Mouse (Mus musculus): Measurements from ENCODE around the gene Tpst2.

The Tpst2 gene

GRCm38 (mm10) chr5:112280863-112281660 is 4.6 kb downstream of the Tpst2 start:
- in situ Hi-C loops (cut with MseI, MboI): no loop called here

- in situ Hi-C loops (cut with MseI, MboI): no loop called here
Measured at GRCm38 (mm10) chr5:112281676-112282075, 5.2 kb downstream of the Tpst2 start.

- in situ Hi-C loops (cut with MseI, MboI): no loop called here
Measured at GRCm38 (mm10) chr5:112282123-112282779, 5.8 kb downstream of the Tpst2 start.

GRCm38 (mm10) chr5:112282780-112283482 is 6.4 kb downstream of the Tpst2 start:
- in situ Hi-C loops (cut with MseI, MboI): no loop called here

DNA sequence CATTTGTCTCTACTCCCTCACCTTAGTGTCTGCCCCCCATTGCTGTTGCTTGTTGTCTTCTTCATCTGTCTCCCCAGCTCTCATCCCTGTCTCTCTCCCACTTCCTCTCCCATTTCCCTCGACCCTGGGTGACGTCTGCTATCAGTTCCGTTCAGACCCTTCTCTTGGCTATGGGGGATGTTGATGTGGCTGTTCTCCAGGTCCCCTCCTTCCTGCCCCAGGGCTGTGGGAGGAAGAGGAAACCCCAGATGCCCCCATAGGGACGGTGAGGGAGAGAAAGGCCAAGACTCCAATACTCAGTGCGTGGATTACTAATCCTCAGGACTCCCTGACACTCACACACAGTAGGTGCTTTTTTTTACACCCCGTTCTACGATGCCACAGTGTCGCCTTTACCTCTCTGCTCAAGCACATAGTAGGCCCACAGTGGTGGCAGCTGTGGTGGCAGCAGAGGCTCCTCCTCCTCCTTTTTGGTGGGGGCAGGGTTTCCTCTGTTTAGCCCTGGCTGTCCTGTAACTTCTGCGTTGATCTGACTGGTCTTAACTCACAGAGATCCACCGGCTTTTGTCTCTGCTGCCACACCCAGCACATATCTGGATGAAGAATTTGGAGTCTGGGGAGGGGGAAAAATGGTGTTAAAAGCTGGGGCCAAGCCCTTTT is 7.2 kb downstream of the Tpst2 start:
- in situ Hi-C loops (cut with MseI, MboI): no loop called here

DNA sequence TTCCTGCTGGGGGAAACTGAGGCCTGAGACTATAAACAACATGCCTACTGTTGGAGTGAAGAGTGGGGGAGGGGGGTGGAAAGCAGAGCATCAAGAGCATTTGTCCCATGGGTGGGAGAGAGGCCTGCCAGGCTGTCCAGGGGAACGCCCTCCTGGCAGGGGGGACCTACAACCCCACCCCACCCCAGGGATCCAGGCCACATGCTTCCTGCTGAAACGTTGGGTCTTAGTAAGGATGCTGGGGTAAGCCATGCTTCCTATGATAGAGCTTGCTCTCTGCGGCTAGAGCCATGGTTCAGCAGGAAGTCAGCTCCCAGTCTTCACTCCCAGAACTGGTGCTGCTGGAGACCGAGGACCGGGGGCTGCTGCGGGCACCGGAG is 7.7 kb downstream of the Tpst2 start:
- in situ Hi-C loops (cut with MseI, MboI): no loop called here

- in situ Hi-C loops (cut with MseI, MboI): no loop called here
Measured at GRCm38 (mm10) chr5:112285548-112286085, 9.1 kb downstream of the Tpst2 start.

DNA sequence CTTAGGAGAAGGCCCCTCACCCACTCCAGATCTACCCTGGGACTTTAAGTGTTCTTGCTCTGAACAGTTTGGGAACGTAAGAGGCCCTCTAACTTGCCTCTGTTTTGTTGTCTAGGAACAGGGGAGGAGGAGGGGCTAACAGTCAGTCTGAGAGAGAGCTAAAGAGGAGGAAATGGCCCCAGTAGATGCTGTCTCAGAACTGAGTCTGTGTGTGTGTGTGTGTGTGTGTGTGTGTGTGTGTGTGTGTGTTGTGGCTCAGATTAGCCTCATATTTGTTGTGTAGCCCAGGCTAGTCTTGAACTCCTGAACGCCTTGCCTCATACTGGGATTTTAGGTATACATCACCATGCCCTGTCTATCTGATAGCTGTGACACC is 10.1 kb downstream of the Tpst2 start:
- in situ Hi-C loops (cut with MseI, MboI): no loop called here

DNA sequence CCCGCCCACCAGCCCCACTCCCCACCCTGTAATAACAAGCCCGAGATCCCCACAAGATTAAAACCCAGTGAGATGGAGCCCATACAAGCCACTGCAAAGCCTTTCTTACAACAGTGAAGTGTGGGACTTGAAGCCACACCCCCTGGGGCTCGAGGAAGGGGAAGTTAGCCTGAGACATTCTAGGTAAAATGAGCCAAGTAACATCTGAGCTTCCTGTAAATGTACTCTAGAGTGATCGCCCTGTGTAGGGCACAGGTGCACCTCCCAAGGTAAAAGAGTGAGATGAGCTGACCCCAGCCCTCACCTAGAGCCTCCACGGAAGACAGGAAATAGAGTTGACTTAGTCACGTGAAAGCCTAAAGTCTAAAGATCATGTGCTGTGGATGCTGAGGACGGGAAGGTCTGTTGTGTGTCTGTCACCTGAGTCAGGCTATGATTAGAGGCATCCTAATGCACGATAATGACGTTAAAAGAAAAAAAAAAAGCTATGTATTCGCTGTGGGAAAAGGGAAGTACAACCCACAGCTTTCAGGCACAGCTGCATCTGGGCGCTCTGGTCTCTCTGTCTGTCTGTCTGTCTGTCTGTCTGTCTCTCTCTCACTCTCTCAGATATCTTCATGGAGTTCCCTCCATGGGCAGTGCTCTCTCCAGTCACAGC is 10.6 kb downstream of the Tpst2 start:
- in situ Hi-C loops (cut with MseI, MboI): no loop called here

DNA sequence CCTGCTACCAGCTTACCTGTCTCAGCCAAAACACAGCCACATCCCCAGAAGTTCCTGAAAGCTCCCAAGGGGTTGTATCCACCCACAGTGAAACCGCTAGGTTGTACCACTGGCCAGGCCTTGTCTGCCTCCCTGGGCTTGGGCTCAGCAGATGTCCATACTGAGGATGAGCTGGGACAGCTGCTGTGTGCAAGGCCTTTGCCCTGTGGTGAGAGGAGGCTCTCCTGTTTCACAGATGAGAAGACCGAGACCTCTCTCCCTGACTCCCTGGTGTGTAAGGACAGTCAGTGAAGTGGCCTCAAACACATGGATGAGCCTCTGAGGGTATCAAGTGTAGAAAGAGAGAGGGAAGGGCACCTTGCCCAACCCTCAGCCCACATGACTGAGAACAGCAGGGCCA is 11.2 kb downstream of the Tpst2 start:
- in situ Hi-C loops (cut with MseI, MboI): no loop called here

- in situ Hi-C loops (cut with MseI, MboI): no loop called here
Measured at GRCm38 (mm10) chr5:112288193-112289141, 12.0 kb downstream of the Tpst2 start.

DNA sequence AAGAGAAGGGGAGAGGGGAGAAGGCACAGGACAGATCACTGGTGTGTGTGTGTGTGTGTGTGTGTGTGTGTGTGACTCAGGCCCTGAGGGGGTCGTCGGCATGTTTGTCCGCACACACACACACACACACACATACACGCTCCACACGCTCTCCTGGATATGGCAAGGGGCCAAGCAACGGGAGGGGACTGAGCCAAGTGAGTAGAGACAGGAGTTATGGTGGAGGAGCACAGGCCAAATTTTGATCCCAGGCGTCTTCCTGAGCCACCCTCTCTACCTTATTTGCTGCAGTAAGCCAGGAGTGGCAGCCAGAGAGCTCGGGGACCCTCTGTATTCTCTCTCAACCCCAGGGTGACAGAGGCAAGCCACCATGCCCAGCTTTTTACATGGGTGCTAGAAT is 12.7 kb downstream of the Tpst2 start:
- in situ Hi-C loops (cut with MseI, MboI): no loop called here

DNA sequence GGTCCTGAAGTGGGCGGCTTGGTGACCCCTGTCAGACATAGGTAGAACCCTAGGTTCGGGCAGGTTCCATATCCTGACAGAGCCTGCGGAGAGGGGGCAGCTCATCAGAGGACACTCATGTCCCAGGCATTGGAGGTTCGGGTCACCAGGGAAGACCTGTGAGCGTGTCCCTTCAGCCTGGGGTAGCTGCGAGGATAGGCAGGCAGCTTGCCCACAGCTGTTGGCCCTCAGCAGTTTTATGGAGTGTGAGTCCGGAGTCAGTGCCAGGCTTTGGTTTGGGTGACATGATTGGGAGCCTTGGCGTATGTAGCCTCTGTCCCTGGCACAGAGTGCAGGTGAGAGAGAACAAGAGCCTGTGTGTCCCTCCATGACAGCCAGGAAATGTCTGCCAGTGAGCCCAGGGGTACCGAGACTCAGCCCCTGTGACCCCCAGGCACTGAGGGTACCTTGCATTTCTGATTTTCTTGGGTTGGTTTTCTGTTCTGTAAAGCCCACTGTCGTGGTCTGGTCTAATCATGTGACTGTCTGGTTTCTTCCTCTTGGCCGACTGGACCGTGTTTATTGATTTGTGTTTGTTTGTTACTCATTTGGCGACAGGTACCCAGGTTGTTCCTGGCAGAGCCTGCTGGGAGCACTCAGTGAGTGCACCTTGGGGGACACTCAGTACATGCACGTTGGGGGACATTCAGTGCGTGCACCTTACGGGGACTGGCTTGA is 13.5 kb downstream of the Tpst2 start:
- in situ Hi-C loops (cut with MseI, MboI): no loop called here

GRCm38 (mm10) chr5:112290536-112290880 is 14.0 kb downstream of the Tpst2 start:
- in situ Hi-C loops (cut with MseI, MboI): no loop called here

DNA sequence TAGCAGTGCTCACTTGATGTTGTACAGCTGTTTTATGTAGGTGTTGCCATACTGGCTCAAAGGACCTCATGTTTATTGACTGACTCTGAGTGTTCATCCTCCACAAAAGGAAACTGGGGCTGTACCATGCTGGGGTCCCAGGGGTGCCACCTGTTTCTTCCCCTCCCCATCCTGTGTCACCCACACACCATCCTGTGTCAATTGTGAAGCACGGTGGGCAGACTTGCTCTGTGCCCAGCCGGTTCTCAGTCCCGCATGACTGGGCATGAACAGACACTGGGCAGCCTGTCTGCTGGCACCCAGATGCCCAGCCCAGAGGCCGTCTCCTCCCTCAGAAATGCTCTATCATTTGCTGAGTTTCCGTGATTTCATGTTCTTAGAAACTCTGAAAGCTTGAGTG is 15.4 kb downstream of the Tpst2 start:
- in situ Hi-C loops (cut with MseI, MboI): no loop called here

DNA sequence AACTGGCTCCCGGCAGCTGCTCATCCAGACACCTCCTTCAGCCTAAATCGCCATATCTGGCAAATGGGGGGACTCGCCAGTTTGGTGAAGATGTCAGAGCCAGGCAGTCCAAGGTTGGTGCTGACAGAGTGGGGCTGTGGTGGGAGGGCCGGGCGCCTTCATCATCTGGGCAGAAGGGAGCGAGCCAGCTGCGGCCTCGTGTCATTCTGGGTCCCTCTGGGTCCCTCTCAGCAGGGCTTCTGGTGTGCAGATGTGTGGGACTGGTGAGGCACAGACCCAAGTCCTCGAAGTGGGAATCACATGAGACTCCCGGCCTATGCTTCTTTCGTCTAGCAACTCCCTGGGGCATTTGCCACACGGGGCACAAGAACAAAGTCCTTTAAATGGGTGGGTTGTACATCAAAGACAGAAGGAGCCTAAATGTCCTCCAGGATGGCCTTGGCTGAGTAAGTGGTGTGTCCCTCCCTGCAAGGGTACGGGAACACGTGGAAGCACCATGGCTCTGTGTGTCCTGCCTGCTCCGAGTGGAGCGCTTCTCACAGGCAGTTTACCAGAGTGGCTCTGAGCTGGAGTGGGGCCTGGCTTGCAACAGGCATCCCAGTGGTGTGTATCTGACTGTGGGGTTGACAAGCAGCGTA is 16.0 kb downstream of the Tpst2 start:
- in situ Hi-C loops (cut with MseI, MboI): no loop called here

DNA sequence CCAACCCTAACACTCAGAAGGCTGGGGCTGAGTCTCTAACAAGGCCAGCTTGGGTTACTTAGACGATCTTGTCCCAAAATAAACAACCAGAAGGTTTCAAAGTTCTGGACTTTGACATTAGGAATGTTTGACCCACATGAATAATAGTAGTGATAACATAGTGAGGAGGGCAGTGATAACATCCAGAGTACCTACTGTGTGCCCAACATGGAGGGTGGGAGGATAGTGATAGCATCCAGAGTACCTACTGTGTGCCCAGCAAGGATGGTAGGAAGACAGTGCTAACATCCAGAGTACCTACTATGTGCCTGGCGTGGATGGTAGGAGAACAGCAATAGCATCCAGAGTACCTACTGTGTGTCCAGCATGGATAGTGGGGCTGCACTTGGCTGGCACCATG is 17.3 kb downstream of the Tpst2 start:
- in situ Hi-C loops (cut with MseI, MboI): no loop called here

- in situ Hi-C loops (cut with MseI, MboI): no loop called here
Measured at GRCm38 (mm10) chr5:112294696-112295095, 18.2 kb downstream of the Tpst2 start.

GRCm38 (mm10) chr5:112295162-112295561 is 18.7 kb downstream of the Tpst2 start:
- in situ Hi-C loops (cut with MseI, MboI): no loop called here
